Mouse (Mus musculus) MN1 (cell line): ENCODE measurements around the gene Cfap157.
A peak's percentile ranks its signal among the peaks of the same experiment; 100 is the strongest.

Experiments used
- DNase-seq: peaks from one replicate; pipeline ENCODE4 v3.0.0-alpha.2; 2016; ENCODE audit warnings: low spot score

Gene Cfap157

GRCm38 (mm10) chr2:32750199-32750598 is 34.0 kb downstream of the Cfap157 start:
- no peak for DNase-seq

GRCm38 (mm10) chr2:32749082-32749481 is 35.1 kb downstream of the Cfap157 start:
- DNase-seq = no peak

GRCm38 (mm10) chr2:32744272-32744982 is 39.8 kb downstream of the Cfap157 start:
- DNase-seq = no peak

- peak; percentile 80 for DNase-seq
These were observed 42.1 kb downstream of the Cfap157 start for GRCm38 (mm10) chr2:32742173-32742531.

GRCm38 (mm10) chr2:32741273-32742172 is 42.7 kb downstream of the Cfap157 start:
- DNase-seq = peak; percentile 70

GRCm38 (mm10) chr2:32740916-32741272 is 43.3 kb downstream of the Cfap157 start, which contains the start of gene 6330409D20Rik:
6330409D20Rik (minus strand) TSS chr2:32741016.
- DNase-seq = no peak

GRCm38 (mm10) chr2:32739311-32739710 is 44.9 kb downstream of the Cfap157 start:
- no peak for DNase-seq

GRCm38 (mm10) chr2:32737008-32737407 is 47.2 kb downstream of the Cfap157 start:
- no peak for DNase-seq

- no peak for DNase-seq
These were observed 47.9 kb downstream of the Cfap157 start for GRCm38 (mm10) chr2:32736306-32736829.

- DNase-seq = no peak
These were observed 49.3 kb downstream of the Cfap157 start for GRCm38 (mm10) chr2:32734933-32735332.

GRCm38 (mm10) chr2:32734480-32734879 is 49.7 kb downstream of the Cfap157 start:
- no peak for DNase-seq

- no peak for DNase-seq
These were observed 51.5 kb downstream of the Cfap157 start for GRCm38 (mm10) chr2:32732695-32733094.

GRCm38 (mm10) chr2:32731911-32732310 is 52.3 kb downstream of the Cfap157 start:
- no peak for DNase-seq

GRCm38 (mm10) chr2:32730854-32731253 is 53.4 kb downstream of the Cfap157 start:
- no peak for DNase-seq

- no peak for DNase-seq
These were observed 54.7 kb downstream of the Cfap157 start for GRCm38 (mm10) chr2:32729547-32729946.

- no peak for DNase-seq
These were observed 55.8 kb downstream of the Cfap157 start for GRCm38 (mm10) chr2:32728463-32728862.

GRCm38 (mm10) chr2:32727435-32727834 is 56.8 kb downstream of the Cfap157 start:
- DNase-seq = peak; percentile 93
